In the genomic region with DNA sequence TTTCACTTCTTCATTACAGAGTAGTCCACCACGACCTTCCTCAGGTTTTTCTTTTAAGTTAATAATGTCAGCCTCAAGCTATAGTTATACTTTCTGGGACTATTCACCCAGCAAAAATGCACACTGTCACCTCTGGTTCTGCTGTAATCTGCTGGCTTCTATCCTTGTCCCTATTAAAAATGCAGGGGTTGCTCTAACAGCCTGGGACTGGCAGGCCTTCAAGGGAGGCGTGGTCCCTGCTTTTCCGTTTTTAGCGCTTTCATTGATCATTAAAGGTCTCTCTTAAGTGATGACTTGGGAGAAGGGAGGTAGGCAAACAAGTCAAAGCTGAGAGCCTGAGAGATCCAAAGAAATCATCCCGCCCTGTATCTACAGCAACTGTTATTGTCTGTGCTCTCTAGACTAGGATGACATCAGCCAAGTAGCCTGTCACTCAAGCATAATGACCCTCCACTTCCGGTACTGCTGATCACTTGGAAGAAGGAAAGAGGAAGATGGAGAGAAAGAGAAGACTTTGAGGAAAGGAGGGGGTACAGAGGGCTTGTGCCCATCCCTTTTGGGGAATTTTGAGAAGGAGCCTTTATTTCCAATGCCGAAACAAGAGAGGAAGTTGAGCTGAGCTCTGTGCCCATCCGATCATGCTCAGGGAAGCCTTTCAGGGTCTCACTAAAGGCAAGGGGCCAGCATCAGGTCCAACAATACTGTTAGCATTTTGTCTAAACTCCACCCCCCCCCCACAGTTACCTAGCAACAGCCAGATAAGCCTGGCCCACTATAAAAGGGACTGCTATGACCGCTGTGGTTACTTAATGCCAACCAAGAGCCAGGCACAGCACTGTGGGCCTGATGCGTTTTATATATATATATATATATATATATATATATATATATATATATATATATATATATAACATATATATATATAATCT, we compare ENCODE assay signal across 12 mouse cellular contexts.
DNase-seq lines count a peak whose midpoint lies in the region; ATAC-seq and TF ChIP-seq lines count a peak whose summit lies in the region.
"Had no signal": no experiment of that assay in that cellular context is flagged by ENCODE, and none has a peak within 500 bp of the region (broad histone marks: within the 10 kb centered on the region; RNA-seq: fewer than 3 reads in every experiment).

No protein-coding gene starts in this region.

- DNase-seq in frontal cortex, postnatal 14 days (ENCODE audit: low spot score in 2 of 2) = no peak
- peak; percentile 33 for DNase-seq in lung, postnatal 0 days (ENCODE audit: low spot score)
- no peak for DNase-seq in lung, postnatal 36 days
- peak; percentile 73 for DNase-seq in hindbrain, postnatal 0 days (ENCODE audit: low spot score)
- no peak for DNase-seq in urinary bladder, postnatal 25 days (ENCODE audit: low spot score)
- no peak for DNase-seq in kidney, adult 11 months
- no peak for DNase-seq in kidney, adult 18-20 months
- DNase-seq: B cell, adult 2 months; kidney, postnatal 14 days had no signal

- no peak overlapping the region for H3K4me2 ChIP-seq in lung, postnatal 0 days (replicated peaks; ENCODE audit: low read depth, low read length)
- peak overlapping the region; percentile 18; the same call in 1 of the 2 replicates for H3K4me2 ChIP-seq in hindbrain, postnatal 0 days (ENCODE audit: low read depth, low read length)
- H3K4me2 ChIP-seq: embryonic facial prominence, embryonic 15.5 days; limb, embryonic 13.5 days had no signal

- ATAC-seq in frontal cortex, adult (ENCODE audit: low TSS enrichment) = 0 out of 2 replicates have a peak, but pooled peaks have one; percentile 35
- ATAC-seq in lung, postnatal 0 days = no peak
- ATAC-seq in hindbrain, postnatal 0 days = peak; percentile 89

- no peak for TF ChIP-seq CTCF in lung, postnatal 0 days (IDR thresholded peaks at IDR 0.05)
- no peak for TF ChIP-seq CTCF in hindbrain, postnatal 0 days (IDR thresholded peaks at IDR 0.05; ENCODE audit: low read depth)

- no peaks in the 10 kb centered on the region for H3K36me3 ChIP-seq in lung, postnatal 0 days (ENCODE audit: insufficient read depth, low read length)
- H3K36me3 ChIP-seq in hindbrain, postnatal 0 days (ENCODE audit: insufficient read depth, low read length) = no peaks in the 10 kb centered on the region
- H3K36me3 ChIP-seq: embryonic facial prominence, embryonic 15.5 days; limb, embryonic 13.5 days had no signal

- WGBS in lung, postnatal 0 days = 53% methylated on average over 10 of the region's 10 CpGs
- 48% methylated on average over 10 of the region's 10 CpGs for WGBS in hindbrain, postnatal 0 days

- no peak for TF ChIP-seq EP300 in lung, postnatal 0 days (IDR thresholded peaks at IDR 0.05)

- H3K4me3 ChIP-seq in lung, postnatal 0 days (ENCODE audit: low read depth, low read length) = no peak overlapping the region
- no peak overlapping the region for H3K4me3 ChIP-seq in hindbrain, postnatal 0 days (ENCODE audit: low read length)
- H3K4me3 ChIP-seq: embryonic facial prominence, embryonic 15.5 days; limb, embryonic 13.5 days had no signal

- no peak overlapping the region for H3K9ac ChIP-seq in lung, postnatal 0 days (replicated peaks; ENCODE audit: low read depth)
- H3K9ac ChIP-seq in hindbrain, postnatal 0 days (replicated peaks; ENCODE audit: low read length) = no peak overlapping the region
- H3K9ac ChIP-seq: embryonic facial prominence, embryonic 15.5 days; limb, embryonic 13.5 days had no signal

- no peaks in the 10 kb centered on the region for H3K9me3 ChIP-seq in lung, postnatal 0 days (ENCODE audit: low read length)
- H3K9me3 ChIP-seq in hindbrain, postnatal 0 days (ENCODE audit: low read length) = no peaks in the 10 kb centered on the region
- H3K9me3 ChIP-seq: embryonic facial prominence, embryonic 15.5 days; limb, embryonic 13.5 days had no signal

- H3K27me3 ChIP-seq in lung, postnatal 0 days (replicated peaks; ENCODE audit: insufficient read depth, low read length) = no peaks in the 10 kb centered on the region
- H3K27me3 ChIP-seq in hindbrain, postnatal 0 days (ENCODE audit: insufficient read depth, low read length) = no peaks in the 10 kb centered on the region
- H3K27me3 ChIP-seq: embryonic facial prominence, embryonic 15.5 days; limb, embryonic 13.5 days had no signal

- no peak overlapping the region for H3K27ac ChIP-seq in lung, postnatal 0 days (ENCODE audit: low read length)
- peak overlapping the region; percentile 62 for H3K27ac ChIP-seq in hindbrain, postnatal 0 days
- H3K27ac ChIP-seq: embryonic facial prominence, embryonic 15.5 days; limb, embryonic 13.5 days had no signal

- H3K4me1 ChIP-seq in lung, postnatal 0 days (ENCODE audit: insufficient read depth, low read depth, low read length) = no peaks in the 10 kb centered on the region
- peaks cover 7% of the 10 kb centered on the region for H3K4me1 ChIP-seq in hindbrain, postnatal 0 days (ENCODE audit: insufficient read depth, low read length)

Comparison
In these comparisons a context has a peak if more than half of its experiments do, and no peak if none do; other contexts are left out.
1. DNase-seq: peak in lung, postnatal 0 days (single experiment) and hindbrain, postnatal 0 days (single experiment); none in frontal cortex, postnatal 14 days (0 of 2), lung, postnatal 36 days (single experiment), urinary bladder, postnatal 25 days (single experiment), kidney, adult 11 months (single experiment) and kidney, adult 18-20 months (single experiment).